Mouse (Mus musculus): ENCODE measurements around the gene Olfr1201.

Gene Olfr1201

DNA sequence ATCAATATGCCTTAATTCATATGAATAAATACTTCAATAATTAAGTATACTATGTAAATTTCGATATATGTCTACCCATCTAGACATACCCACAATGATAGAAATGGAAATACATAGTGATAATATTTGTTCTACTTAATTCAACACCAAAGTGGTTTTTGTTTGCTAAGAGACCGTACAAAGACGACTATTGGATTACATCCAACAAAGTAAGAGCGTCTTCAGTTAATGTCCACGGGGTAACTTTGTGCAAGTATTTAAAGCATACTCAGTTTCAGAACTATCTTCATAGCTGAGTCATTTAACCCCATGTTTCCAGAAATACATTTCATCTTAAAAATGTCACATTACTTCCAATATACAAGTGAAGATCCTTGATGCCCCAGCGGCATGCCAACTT, at the start of gene Olfr1201:
Gene Olfr1201, plus strand, starts transcription at position 301 of the 400 bp plus-strand sequence.
- DNase-seq: no peak

DNA sequence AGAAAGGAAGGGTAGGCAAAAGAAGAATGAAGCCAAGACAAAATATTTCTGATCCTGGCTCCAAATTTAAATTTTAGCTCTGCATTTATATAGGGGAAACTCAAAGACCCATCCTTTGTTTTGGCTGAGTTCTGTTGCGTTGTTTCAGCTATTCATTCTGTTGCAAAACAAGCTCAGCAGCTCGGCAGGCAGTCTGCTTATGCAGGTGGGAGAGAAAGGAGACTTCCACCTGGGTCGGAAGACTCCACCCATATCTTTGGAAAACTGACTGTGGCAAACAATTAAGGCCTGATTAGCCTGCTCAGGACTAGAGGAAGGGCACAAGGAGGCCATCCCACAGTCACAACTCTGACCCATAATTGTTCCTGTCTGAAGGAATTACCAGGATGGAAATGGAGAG, 49.5 kb upstream of the Olfr1201 start:
- no peak for DNase-seq

DNA sequence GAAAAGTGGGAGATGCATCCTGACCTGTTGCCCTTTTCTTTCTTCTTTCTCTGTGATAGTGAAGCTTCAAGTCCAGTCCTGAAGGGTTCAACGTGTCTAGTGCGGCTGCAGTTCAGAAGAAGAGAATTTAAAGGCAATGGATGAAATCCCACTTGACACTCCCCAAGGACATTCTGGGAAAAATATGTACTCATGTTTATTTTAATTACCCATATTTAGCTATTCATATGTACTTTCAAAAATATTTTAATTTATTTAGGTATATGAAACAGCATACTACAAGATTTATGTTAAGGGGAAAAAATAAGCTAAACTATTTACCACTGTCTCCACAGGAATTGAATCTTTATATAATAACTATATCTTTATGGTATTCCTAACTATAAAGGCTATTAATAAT, 41.6 kb upstream of the Olfr1201 start, which contains the start of gene Olfr1198:
Gene Olfr1198, minus strand, starts transcription at position 101 of the 400 bp plus-strand sequence.
- no peak for DNase-seq

DNA sequence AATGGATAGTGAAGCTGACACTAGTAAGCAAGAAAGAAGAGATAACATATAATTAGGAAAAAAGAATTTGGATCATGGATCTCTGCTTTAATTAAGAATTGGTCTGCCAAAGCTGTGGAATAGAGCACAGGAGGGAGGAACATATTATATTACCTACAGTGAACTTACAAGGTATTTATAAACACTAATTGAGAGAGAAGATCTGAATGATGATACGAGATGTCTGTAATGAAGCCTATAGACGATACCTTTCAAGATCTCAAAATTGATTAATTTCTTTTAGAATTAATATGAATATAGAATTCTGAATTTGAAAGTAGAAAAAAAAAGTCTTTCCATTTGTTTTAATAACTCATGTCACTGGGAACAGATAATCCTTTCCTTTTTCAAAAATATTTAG, 32.5 kb upstream of the Olfr1201 start, which contains the start of gene Olfr1199:
Gene Olfr1199, minus strand, starts transcription at position 101 of the 400 bp plus-strand sequence.
- DNase-seq: no peak

DNA sequence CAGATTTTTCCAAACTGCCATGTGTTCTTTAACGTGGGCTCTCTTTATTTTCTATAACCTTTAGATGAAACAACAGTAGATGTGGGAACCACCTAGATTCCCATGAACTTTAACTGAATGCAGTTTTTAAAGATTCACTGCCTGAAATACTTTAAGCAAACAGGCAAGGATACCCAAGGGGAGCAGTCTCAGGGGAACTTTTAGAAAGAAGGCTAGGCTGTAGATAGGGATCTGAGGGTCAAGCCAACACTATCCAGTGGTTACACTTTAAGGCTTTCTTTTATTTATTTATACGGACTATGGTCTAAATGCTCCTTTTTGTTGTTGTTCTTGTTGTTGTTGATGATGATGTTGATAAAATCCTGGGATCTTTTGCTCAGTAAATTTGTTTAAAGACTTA, 22.4 kb upstream of the Olfr1201 start, which contains the start of gene Olfr1200:
Gene Olfr1200, minus strand, starts transcription at position 101 of the 400 bp plus-strand sequence.
- no peak for DNase-seq

DNA sequence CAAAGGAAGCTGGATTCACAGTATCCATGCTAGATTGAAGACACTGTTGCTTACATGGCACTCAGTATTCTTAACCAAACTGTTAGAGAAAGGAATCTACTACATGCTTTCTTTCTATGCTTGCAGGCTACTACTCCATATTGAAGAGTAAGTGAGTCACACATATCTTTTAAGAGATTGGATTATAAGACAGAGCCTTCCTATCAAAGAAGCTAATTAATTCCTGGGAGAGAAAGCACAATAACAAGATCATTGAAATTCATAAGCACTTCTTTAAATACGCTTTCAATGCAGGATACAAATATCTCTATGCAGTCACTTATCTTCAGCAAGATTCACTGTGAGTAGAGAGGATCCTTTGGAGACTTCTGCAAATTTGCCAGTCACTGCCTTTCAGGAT, 21.4 kb downstream of the Olfr1201 start, which contains the start of gene Olfr1202:
Gene Olfr1202, plus strand, starts transcription at position 301 of the 400 bp plus-strand sequence.
- DNase-seq: no peak

DNA sequence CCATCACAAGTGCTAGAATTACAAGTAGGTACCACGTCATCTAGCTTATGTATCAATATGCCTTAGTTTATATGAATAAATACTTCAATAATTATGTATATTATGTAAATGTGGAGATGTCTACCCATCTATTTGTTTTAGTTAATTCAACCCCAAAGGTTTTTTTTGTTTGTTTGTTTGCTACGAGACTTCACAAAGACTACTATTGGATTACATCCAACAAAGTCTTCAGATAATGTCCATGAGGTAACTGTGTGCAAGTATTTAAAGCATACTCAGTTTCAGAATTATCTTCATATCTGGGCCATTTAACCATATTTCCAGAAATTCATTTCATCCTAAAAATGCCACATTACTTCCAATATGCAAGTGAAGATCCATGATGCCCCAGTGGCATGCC, 36.6 kb downstream of the Olfr1201 start, which contains the start of gene Olfr1205:
Gene Olfr1205, plus strand, starts transcription at position 301 of the 400 bp plus-strand sequence.
- no peak for DNase-seq

DNA sequence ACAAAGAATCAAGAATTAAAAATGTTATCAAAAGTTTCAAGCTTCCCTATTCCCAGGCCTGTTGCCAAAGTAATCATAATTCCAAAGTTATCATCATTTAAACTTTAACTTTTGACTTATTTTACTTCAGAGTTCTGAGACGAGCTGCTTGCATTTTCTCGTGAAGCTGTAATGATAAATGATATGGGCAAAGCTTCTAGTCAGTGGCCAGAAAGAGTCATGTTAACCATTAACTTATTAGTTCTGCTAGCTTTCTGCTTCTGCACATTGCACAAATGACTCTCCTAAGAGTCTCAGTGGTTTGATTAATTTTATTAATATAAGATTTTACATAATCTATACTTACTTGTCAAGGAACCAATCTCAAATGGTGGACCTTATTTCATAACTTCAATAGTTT, 45.6 kb downstream of the Olfr1201 start:
- no peak for DNase-seq

Measured in right cerebral cortex, adult 18-20 months (tissue).